Mouse (Mus musculus): ENCODE measurements around the gene Adgrf2. TPM values are rescaled to one million over a fixed set of nuclear protein-coding genes. Genes with fewer than 3 reads are reported as not detected.

The Adgrf2 gene
- total RNA-seq (2021) (not detected), polyA plus RNA-seq (2012; rRNA removed) (0.02 and 0.10 TPM in 2 replicates)
- long read RNA-seq = 0 reads

DNA sequence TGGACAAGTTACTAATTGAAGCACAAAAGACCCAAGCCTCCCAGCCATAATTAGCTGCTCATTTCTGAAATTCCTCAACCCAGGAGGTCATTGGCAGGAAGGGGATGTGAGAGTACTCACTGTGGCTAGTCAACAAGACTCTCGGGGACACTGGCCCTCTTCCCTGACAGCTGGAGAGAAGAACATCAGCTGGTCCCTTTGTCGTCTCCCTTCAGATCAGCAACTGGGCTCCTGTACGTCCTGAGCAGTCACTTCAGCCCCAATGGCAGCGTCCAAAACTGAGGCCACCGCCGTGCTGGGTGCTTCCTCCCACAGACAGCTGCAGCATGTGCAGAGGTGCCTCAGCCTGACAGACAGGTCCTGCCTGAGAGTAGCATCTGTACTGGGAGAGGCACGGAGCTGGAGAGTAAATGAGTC is at the start of gene Adgrf2:
TSS of gene Adgrf2 (minus strand) at position 379 of the 417 bp plus-strand sequence.
- no peak for DNase-seq

DNA sequence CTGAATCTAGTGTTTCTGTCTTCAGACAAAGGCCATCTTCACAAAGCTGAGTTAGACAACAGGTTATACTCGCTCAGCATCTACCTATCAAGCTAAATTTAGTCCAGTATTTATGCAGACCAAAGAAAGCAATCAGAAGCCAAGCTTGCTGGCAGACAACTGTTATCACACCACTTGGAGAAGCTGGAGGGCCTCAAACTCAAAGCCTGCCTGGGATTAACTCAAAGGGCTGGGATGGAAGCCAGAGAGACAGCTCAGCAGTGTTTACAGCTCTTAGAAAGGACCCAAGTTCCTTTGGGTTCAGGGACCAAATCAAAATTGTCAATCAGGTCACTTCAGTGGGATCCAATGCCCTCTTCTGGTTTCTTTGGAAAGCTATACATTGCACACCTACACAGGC is 48.8 kb upstream of the Adgrf2 start:
- DNase-seq = no peak

DNA sequence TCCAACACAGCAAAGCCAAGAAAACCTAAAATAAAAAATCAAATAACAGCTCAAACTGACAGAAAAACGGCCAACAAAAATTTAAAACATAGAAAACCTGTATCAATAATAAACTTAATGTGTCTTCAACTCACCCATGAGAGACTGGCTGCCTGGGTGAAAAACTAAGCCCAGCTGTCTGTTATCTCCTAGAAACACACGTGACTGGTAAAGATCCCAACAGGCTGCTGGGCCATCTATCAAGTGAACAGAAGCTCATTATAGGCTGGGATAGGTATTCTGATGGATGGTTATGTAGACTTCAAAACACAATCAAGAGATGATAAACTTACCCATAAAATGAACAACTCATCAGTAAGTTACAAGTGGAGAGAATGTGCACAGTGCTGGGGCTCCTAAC is 47.7 kb upstream of the Adgrf2 start:
- no peak for DNase-seq

DNA sequence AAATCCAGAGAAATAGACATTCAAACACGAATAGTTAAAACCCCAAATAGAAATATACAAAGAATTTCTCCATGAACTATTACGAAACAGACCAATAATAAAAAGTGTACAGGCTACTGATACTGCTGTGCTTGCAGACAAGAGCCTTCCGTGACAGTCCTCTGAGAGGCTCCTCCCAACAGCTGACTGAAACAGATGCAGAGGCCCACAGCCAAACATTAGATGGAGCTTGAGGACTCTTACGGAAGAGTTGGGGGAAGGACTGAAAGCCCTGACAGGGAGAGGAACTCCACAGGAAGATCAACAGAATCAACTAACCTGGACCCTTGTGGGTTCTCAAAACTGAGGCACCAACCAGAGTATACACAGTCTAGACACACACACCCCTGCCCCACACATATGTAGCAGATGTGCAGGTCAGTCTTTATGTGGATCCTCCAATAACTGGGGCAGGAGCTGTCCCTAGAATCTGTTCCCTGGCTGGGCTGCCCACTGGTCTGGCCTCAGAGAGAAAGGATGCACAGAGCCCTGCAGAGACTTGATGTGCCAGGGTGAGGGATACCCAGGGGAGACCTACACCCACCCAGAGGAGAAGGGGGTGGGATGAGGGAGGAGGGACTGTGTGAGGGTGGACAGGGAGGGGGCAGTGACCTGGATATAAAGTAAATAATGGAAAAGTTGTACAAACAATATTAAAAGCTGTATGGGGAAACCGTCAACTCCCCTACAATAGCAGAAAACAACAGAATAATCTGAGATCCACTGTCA is 46.9 kb upstream of the Adgrf2 start:
- DNase-seq = no peak

DNA sequence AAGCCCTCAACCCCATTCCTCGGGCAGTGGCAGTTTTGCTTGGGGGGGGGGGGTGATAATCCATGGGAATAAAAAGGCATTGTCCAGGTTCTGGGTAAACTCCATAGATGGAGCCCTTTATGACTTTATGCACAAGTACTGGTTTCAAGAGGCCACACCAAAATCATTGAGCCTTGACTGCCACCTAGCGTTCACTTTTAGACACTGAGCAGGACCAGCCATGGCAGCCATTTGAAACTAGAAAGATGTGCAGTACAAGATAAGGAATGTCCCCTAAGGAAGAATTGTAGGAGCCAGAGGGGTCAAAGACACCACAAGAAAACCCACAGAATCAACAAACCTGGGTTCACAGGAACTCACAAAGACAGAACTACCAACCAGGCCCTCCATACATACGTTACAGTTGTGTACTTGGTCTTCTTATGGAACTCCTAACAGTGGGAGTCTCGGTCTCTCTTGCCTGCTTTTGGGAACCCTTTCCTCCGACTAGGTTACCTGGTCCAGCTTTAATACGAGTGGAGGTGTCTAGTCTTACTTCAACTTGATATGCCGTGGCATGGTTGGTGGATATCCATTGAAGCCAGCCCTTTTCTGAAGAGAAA is 40.3 kb upstream of the Adgrf2 start:
- DNase-seq = peak; percentile 61

DNA sequence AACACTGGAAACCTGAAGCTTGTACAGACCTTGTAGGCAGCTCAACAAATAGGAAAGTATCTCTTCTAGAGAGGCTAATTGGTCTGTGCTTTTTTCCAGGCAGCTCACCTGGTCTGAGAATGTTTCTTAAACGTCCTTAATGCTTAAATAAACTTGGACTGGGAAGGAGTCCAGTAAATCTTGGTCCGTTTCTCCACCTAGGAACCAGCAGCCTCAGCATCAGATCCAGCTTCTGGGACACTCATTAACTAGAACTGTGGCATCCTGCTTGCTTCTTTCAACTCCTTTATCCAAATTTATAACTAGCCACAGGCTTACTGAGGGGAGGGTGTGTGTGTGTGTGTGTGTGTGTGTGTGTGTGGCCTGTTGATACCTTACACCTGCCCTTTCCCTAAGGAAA is 11.8 kb upstream of the Adgrf2 start:
- DNase-seq = no peak

DNA sequence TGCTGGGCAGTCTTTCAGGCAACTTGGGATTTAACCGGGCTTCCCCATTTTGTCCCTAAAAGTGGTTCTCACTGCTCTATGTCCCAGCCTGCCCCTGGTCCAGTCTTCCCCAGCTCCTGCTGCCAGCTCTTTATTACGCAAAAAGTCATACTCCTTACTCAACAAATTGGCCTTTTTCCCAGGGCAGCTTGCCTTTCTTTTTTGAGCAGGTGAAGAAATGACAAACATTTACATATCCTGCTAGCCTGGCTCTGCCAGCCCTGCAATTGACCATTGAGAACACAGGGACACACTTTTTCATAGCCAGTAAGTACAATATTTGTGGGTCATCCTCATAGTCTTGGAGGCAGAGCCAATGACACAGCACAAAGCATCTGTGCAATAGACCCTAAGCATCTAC is 10.2 kb upstream of the Adgrf2 start:
- peak; percentile 81 for DNase-seq

DNA sequence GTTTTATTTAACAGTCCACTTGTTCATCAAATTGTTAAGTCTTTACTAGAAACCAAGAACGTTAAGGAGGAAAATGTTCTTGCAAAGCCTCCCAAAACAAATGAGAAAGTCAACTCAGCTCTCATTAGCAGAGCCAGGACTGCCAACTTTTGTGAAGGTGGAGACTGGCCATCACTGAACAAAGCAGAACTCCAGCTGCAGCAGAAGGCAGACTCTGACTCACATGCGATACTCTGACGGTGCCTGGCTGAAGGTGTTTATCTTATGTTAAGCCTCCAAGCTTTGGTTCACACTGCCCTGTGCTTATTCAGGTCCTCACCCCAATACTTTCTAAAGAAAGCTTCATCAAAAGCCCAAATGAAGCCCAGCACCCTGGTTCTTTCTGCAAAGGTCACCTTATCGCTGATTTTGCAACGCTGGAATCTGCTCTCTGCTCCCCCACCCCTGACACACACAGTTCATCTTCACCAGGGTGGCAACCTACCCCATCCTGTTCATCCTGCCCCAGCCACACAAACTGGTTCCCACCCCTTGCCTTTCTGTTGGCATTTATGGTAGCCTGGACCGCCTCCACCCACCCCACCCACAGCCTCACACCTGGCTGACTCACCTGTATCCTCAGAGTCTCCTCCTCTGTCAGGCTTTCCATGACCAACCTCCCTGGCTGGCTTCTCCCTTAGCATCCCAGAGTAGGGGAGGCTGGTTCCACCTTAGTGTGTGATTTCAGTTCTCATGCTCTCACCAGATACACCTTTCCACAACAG is 3.9 kb upstream of the Adgrf2 start:
- DNase-seq = no peak

DNA sequence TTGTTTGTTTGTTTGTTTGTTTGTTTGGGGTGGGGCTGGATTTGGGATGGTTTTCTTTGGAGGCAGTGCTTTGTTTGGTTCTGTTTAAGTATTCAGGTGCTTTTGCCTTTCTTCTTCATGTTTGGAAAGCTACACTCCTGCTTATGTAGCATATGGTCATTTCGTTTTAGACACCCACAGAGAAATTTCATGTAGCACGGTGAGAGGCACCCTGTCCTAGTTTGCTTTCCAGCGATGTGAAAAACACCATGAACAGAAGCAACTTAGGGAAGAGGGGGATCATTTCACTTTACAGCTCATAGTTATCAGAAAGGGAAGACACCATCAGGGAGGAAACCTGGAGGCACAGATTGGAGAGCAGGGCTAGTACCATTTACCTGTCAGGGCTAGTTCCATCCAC is 844 bp upstream of the Adgrf2 start:
- DNase-seq = no peak

DNA sequence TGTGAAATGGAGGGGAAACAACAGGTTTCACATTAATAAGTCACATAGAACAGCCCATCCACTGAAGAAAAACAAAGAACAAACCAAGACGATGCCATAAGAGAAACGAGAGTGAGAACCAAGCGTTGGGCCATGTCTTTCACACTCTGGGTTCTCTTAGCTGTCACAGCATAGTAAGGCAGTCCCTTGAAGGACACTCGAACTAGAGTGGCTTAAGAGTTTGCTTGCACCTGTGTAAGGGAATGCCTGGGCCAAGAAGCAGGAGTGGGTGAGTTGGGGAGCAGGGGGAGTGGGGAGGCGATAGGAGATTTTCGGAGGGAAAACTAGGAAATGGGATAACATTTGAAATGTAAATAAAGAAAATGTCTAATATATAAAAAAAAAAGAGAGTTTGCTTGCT is 3.2 kb downstream of the Adgrf2 start:
- no peak for DNase-seq

DNA sequence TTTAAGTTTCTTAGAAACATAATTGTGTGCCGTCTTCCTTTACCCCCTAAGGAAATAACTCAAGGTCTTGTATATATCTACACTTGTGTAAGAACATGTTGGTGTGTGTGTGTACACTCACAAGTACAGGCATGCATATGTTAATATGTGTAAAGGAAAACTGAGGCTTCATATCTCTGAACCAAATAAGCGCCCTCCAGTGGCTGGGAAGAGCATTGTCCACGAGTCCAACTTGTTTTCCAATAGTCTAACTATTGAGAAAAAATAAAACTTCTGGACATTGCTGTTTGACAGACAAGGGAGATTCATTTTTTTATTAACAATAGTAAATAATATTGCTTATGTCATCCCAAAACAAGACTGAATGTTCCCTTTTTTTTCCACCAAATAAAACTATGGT is 24.8 kb downstream of the Adgrf2 start:
- no peak for DNase-seq

DNA sequence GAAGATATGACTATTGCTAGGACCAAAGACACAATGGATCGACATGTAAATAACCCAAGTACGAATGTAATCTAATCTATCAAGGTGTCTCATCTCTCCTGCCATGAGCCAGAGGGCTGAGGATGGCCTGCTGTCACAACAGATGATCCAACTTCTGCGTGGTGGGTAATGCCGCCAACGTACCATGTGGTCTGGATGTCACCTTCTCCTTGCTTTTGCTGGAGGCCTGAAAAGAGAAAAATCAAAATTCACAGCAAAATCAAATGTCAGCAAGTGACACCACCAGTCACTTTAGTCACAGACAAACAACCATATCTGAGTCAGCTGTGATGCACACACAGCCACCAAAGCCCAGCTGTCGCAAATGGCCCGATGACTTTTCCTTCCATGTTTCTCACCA is 27.0 kb downstream of the Adgrf2 start:
- no peak for DNase-seq

DNA sequence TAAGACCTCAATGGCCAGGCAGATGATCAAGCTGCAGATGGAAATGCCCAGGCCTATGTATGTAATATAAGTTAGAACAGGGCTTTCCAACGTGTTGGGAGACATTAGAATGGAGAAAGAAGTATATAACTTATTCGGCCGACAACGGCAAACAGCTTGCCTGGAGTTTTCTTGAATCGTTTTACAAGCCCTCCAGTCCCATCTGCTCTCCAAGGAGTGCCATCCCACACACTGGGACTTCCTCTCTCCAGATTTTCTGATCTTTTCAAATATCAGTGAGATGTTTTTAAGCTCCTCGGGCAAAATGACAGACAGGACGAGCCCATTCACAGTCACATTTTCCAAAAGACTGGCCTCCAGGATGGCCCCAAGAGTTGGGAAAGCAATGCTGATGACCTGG is 31.3 kb downstream of the Adgrf2 start:
- no peak for DNase-seq

DNA sequence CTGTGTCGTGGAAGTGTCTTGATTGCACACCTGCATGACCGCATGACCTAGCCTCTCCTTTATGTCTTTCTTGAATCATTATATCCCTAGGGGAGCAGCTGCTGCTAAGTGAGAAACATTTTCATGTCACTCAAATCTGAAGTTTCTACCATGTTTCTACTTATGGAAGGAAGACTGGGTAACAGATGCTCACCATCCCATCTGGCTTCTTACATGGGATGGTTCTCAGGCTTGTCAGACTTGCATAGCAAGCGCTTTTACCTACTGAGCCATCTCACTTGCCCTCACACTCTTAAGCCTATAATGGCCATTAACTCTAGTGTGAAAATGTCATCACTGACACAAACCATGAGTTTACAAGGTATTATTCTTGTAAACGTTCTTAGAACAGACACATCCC is 36.4 kb downstream of the Adgrf2 start:
- DNase-seq = no peak

DNA sequence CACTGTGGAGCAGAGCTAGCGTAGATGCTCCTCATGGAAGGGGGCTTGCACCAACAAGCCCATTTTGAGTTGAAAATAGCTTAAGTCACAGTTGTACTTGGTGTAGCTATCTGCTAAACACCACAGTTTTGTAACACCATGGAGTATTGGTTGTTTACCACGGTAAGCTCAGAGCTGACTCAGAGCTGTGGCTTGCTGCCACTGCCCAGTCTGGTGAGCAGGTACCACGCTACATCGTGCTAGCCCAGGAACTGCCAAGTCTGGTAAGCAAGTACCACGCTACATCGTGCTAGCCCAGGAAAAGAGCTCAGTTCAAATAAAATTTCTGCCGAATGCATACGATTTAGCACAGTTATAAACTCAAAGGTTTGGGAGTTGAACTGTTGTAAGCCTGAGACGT is 39.8 kb downstream of the Adgrf2 start:
- no peak for DNase-seq

DNA sequence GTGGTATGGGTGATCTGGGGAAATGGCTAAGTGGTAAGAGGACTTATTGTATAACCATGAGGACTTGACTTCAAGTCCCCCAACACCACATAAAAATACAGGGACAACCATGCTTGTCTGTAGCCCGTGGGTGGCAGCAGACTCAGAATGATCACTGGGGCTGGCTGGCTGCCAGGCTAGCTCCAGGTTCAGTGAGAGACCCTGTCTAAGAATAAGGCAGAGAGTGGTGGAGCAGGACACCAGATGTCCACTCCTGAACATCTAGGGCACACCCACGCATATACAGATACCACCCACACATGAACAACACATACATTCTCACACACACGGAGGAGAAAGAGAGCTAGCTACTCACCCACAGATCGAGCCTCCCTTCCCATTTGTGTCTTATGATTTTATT is 47.2 kb downstream of the Adgrf2 start:
- no peak for DNase-seq

DNA sequence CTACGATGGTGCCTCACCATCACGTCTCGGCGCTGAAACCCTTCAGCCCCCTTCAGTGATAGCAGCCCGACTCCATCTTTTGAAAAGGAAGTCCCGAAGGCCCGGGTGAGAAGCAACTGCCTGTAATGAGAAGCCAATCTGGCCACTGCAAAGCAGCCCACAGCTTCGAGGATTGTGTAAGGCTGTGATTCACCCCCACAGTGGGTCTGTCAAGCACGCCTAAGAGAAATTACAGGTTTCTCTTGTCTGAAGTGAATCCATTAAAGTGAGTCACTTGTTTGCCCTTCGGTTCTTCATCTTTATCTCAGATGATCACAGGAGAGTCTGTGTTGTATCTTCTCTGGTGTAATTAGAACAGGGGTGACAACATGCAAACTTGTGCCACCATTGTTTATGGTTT is 49.8 kb downstream of the Adgrf2 start, which contains the start of gene Adgrf4:
TSS of gene Adgrf4 (minus strand) at position 149 of the 400 bp plus-strand sequence.
- DNase-seq = peak; percentile 21

DNA sequence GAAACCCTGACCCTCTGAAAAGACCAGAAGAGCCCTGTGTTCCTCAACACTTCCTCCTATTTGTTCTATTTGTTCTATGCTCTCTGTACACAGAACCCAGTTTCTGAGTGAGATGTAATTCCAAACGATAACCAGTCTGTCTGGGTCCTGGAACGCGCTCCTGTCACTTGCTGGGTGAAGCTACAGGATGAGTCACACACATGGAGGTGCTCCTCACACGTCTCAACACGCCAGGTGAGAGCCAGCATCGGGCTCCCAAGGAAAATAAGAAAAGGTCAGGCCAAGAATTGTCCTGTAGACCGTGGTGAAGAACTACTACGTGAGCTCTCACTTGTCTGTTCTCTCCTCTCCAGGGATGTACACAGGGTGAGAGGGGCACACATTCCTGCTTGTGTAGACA is 51.4 kb downstream of the Adgrf2 start:
- no peak for DNase-seq

Other genes starting within 250 kb of the Adgrf2 start
- gene Opn5, start 130.8 kb downstream of the Adgrf2 start, total RNA-seq (2021) = not detected
- gene Opn5, start 130.8 kb downstream of the Adgrf2 start, polyA plus RNA-seq (2012; rRNA removed) = not detected in 2 replicates
- gene Adgrf4, start 49.9 kb downstream of the Adgrf2 start, total RNA-seq (2021) = under 1 TPM; 0.14 to 0.29 TPM
- gene Adgrf4, start 49.9 kb downstream of the Adgrf2 start, polyA plus RNA-seq (2012; rRNA removed) = 0.06 and 0.11 TPM in 2 replicates
- gene Cd2ap, start 134.5 kb upstream of the Adgrf2 start, total RNA-seq (2021) = 10 to 100 TPM; 53.5 to 57.7 TPM
- 19.7 and 31.1 TPM in 2 replicates for gene Cd2ap, start 134.5 kb upstream of the Adgrf2 start, polyA plus RNA-seq (2012; rRNA removed)